Mouse (Mus musculus): Measurements from ENCODE around the gene Ear10. TPM values are rescaled to one million over a fixed set of nuclear protein-coding genes. Genes with fewer than 3 reads are reported as not detected.
"Not testable (repeated sequence)": the region's sequence is repeated elsewhere in the genome, so short reads cannot be mapped to it uniquely, and the experiment has no call there.

Ear10 gene
- polyA plus RNA-seq, 1 experiment from 2014 or later, result not detected

DNA sequence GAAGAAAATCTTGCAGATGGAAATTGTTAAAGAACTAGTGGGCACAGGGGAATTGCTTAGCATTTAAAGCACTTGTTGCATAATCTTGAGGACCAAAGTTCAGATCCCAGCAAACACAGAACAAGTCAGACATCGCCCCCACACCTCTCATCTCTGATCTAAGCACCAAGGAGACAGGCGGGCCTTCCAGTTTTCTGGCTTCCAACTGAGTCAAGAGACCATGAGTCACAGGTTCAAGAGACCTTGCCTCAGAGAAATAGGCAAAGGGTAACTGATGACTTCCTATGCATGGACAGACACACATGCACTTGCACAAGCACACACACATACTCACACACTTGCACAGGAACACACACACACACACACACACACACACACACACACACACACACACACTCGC, 24.8 kb downstream of the Ear10 start:
- WGBS, result 76% methylated on average over 3 of the region's 3 CpGs
- not testable (repeated sequence) for H3K9ac ChIP-seq (ENCODE audit: low read length); H3K27me3 ChIP-seq (ENCODE audit: control insufficient read depth, insufficient read depth, low read length); H3K27ac ChIP-seq (ENCODE audit: low read length); H3K4me1 ChIP-seq (ENCODE audit: control insufficient read depth, insufficient read depth, low read length); H3K36me3 ChIP-seq (ENCODE audit: control insufficient read depth, insufficient read depth, low read length); H3K9me3 ChIP-seq (replicated peaks; ENCODE audit: control insufficient read depth, low read length); ATAC-seq (ENCODE audit: insufficient read depth, low FRiP score); H3K4me2 ChIP-seq (ENCODE audit: low read depth, low read length); H3K4me3 ChIP-seq (replicated peaks; ENCODE audit: low read length)

DNA sequence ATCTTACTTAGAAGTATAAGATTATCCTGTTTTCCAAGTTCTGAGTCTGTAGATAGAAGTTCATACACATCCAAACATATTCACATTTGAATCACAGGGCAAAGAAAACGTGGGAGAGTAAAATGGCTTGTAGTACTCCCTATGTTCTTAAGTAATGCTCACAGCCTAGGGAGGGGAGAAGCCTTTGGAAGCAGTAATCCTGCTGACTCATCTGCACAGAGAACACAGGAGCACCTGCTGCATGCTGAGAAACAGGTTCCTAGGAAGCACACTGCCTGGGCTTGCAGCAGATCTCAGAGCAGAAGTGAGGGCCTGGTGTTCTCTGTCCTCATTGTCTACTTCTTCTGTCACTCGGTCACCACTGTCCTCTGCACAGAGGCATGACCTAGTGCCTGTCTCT, 28.0 kb downstream of the Ear10 start:
- H3K27ac ChIP-seq (ENCODE audit: low read length); H3K4me2 ChIP-seq (ENCODE audit: low read depth, low read length); H3K27me3 ChIP-seq (ENCODE audit: control insufficient read depth, insufficient read depth, low read length); H3K4me3 ChIP-seq (replicated peaks; ENCODE audit: low read length); H3K9me3 ChIP-seq (replicated peaks; ENCODE audit: control insufficient read depth, low read length); H3K36me3 ChIP-seq (ENCODE audit: control insufficient read depth, insufficient read depth, low read length); H3K4me1 ChIP-seq (ENCODE audit: control insufficient read depth, insufficient read depth, low read length); H3K9ac ChIP-seq (ENCODE audit: low read length): not testable (repeated sequence)
- WGBS, result 26% methylated on average over 1 of the region's 2 CpGs
- peak; percentile 79 for ATAC-seq (ENCODE audit: insufficient read depth, low FRiP score)

DNA sequence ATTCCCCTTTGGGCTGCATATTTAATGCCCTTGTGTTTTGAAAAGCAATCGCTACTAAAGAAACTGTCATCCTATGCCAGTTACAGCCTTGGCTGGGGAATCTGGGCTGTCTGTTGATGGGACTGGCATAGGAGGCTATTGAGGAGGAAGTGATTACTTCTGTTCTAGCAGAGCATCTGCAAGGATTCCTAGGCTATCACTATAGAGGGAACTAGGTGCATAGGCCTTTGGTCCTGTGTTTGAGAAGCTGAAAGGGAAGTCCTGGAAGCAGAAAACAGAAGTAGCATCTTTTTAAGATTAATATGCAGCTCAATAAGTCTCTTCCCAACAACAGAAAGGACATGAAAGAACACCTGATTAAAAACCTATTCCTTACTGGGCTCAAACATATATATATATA, 32.1 kb downstream of the Ear10 start:
- not testable (repeated sequence) for H3K4me1 ChIP-seq (ENCODE audit: control insufficient read depth, insufficient read depth, low read length); H3K36me3 ChIP-seq (ENCODE audit: control insufficient read depth, insufficient read depth, low read length); H3K4me2 ChIP-seq (ENCODE audit: low read depth, low read length); H3K9me3 ChIP-seq (replicated peaks; ENCODE audit: control insufficient read depth, low read length); ATAC-seq (ENCODE audit: insufficient read depth, low FRiP score); H3K27me3 ChIP-seq (ENCODE audit: control insufficient read depth, insufficient read depth, low read length); H3K4me3 ChIP-seq (replicated peaks; ENCODE audit: low read length); H3K27ac ChIP-seq (ENCODE audit: low read length); H3K9ac ChIP-seq (ENCODE audit: low read length)
- WGBS, result 100% methylated on average over 1 of the region's 1 CpGs

DNA sequence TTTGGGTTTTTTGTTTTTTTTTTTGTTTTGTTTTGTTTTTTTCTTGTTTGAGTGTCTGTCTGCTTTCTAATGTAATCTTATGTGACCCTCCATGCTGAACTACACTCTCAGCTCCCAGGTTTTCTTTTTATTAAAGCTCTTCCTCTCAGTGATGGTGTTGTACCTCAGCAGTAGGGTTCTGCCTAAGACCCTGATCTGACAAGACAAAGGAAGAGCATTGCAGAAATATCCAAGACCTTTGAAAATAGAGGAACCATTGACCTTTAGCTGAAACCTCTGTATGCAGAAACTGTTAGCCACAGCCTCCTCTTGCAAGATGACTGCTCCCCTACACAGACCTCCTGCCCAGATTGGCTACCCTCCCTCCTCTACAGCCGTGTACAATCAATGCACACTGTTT, 37.1 kb downstream of the Ear10 start:
- not testable (repeated sequence) for ATAC-seq (ENCODE audit: insufficient read depth, low FRiP score); H3K4me3 ChIP-seq (replicated peaks; ENCODE audit: low read length); H3K36me3 ChIP-seq (ENCODE audit: control insufficient read depth, insufficient read depth, low read length); H3K27me3 ChIP-seq (ENCODE audit: control insufficient read depth, insufficient read depth, low read length); H3K27ac ChIP-seq (ENCODE audit: low read length); H3K4me1 ChIP-seq (ENCODE audit: control insufficient read depth, insufficient read depth, low read length); H3K9ac ChIP-seq (ENCODE audit: low read length); H3K9me3 ChIP-seq (replicated peaks; ENCODE audit: control insufficient read depth, low read length); H3K4me2 ChIP-seq (ENCODE audit: low read depth, low read length)
- WGBS, result 60% methylated on average over 1 of the region's 1 CpGs

DNA sequence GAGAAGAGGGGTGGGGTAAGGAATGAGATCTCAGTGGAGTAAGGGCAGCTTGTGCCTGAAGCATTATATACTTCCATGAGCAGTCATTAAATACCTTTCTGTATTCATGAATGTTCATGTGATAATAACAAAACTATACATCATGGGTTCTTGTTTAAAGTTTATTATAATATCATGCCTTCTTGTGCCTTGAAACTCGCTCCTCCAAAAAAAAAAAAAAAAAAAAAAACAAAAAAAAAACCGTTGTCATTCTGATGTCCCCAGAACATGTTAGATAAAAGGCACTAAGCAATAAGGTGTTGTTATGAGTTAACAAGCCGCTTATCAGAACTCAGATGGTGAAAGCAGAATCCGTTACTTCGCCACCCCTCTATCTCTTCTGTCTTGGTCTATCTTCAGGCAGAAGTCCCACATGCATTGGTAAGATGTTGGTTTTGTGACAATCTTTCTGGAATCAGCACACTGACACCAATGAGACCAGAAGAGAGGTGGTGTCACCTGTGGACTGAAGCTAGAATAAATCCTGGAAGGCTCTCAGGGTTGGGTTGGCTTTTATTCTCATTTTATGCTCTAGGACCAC, 43.3 kb downstream of the Ear10 start:
- WGBS, result 78% methylated on average over 5 of the region's 5 CpGs
- not testable (repeated sequence) for H3K36me3 ChIP-seq (ENCODE audit: control insufficient read depth, insufficient read depth, low read length); H3K4me2 ChIP-seq (ENCODE audit: low read depth, low read length); H3K4me1 ChIP-seq (ENCODE audit: control insufficient read depth, insufficient read depth, low read length); H3K27me3 ChIP-seq (ENCODE audit: control insufficient read depth, insufficient read depth, low read length); H3K4me3 ChIP-seq (replicated peaks; ENCODE audit: low read length); H3K9ac ChIP-seq (ENCODE audit: low read length); H3K9me3 ChIP-seq (replicated peaks; ENCODE audit: control insufficient read depth, low read length); ATAC-seq (ENCODE audit: insufficient read depth, low FRiP score); H3K27ac ChIP-seq (ENCODE audit: low read length)

DNA sequence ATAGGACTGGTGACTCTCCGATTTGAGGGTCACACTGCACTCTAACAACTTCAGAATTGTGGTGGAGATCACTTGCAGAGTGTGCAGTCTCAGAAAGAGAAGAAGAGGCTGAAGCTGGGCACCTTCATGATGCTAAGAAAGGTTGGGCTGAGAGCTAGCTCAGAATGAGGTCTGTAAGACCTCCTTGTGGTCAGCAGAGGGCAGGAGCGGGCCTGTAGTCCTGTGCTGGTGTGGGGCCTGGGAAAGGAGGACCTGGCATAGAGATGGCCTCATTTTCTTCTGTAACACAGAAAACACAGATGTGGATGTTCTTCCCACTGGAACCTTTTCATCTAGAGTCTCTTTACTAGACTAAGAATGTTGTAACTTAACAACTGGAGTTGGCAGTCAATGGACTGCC, 45.6 kb downstream of the Ear10 start:
- H3K27ac ChIP-seq (ENCODE audit: low read length); H3K4me3 ChIP-seq (replicated peaks; ENCODE audit: low read length): not testable (repeated sequence)
- 46% methylated on average over 1 of the region's 2 CpGs for WGBS

DNA sequence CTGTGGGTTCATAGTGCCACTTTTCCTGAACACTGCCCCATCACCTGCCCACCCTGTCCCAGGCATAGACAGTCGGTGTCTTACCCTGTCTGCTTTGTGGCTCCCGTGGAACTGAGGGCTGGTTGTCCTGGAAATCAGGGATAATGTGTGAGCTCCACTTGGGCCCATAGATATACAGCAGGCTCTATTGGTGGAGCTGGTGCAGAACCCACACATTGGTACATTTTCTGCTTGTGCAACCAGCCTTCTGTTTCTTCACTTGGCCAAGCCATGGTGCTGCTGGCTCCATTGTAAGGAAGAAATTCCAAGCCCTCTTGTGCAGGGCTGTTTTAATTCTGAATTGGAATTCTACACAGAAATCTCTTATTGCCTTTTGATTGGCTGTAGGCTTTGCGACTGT, 47.9 kb downstream of the Ear10 start, which contains the start of gene Ear1:
Gene Ear1, minus strand, starts transcription at position 101 of the 400 bp plus-strand sequence.
- H3K4me3 ChIP-seq (replicated peaks; ENCODE audit: low read length); H3K4me1 ChIP-seq (ENCODE audit: control insufficient read depth, insufficient read depth, low read length); H3K9ac ChIP-seq (ENCODE audit: low read length); H3K9me3 ChIP-seq (replicated peaks; ENCODE audit: control insufficient read depth, low read length); H3K27me3 ChIP-seq (ENCODE audit: control insufficient read depth, insufficient read depth, low read length); H3K27ac ChIP-seq (ENCODE audit: low read length); H3K4me2 ChIP-seq (ENCODE audit: low read depth, low read length); H3K36me3 ChIP-seq (ENCODE audit: control insufficient read depth, insufficient read depth, low read length); ATAC-seq (ENCODE audit: insufficient read depth, low FRiP score): not testable (repeated sequence)
- WGBS, result 83% methylated on average over 2 of the region's 3 CpGs

More for the DNA sequence above, 45.6 kb downstream of the Ear10 start:
- not testable (repeated sequence) for H3K27me3 ChIP-seq (ENCODE audit: control insufficient read depth, insufficient read depth, low read length); H3K4me1 ChIP-seq (ENCODE audit: control insufficient read depth, insufficient read depth, low read length); H3K9ac ChIP-seq (ENCODE audit: low read length); H3K9me3 ChIP-seq (replicated peaks; ENCODE audit: control insufficient read depth, low read length); ATAC-seq (ENCODE audit: insufficient read depth, low FRiP score); H3K36me3 ChIP-seq (ENCODE audit: control insufficient read depth, insufficient read depth, low read length); H3K4me2 ChIP-seq (ENCODE audit: low read depth, low read length)

DNA sequence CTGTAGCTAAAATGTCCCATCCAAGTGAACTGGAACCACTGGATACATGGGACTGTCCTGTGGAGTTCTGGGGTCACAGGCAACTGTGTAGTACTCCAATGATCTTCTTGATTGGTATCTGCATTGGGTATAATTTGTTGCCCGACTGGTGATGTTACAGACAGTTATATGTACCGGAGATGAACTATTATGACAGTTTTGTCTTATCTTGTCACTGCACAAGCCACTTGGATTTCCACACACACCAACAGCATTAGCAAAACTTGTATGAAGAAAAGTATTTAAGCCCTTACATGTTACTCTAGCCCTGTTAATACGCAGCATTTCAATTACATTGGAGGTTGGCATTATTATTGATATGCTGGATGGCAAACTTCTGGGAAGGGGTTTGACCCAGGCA, 48.5 kb downstream of the Ear10 start:
- H3K4me3 ChIP-seq (replicated peaks; ENCODE audit: low read length); ATAC-seq (ENCODE audit: insufficient read depth, low FRiP score); H3K27ac ChIP-seq (ENCODE audit: low read length); H3K9me3 ChIP-seq (replicated peaks; ENCODE audit: control insufficient read depth, low read length); H3K4me1 ChIP-seq (ENCODE audit: control insufficient read depth, insufficient read depth, low read length); H3K9ac ChIP-seq (ENCODE audit: low read length); H3K27me3 ChIP-seq (ENCODE audit: control insufficient read depth, insufficient read depth, low read length); H3K36me3 ChIP-seq (ENCODE audit: control insufficient read depth, insufficient read depth, low read length); H3K4me2 ChIP-seq (ENCODE audit: low read depth, low read length): not testable (repeated sequence)
- 86% methylated on average over 3 of the region's 3 CpGs for WGBS

Measured in stomach, embryonic 16.5 days (tissue).